In genomic region chr4:139492258-139492833, GRCm38 (mm10) we compare ENCODE assay signal across 11 mouse cellular contexts. TPM values are rescaled to one million over a fixed set of nuclear protein-coding genes. Genes with fewer than 3 reads are reported as not detected.
A peak's percentile ranks its signal among the peaks of the same experiment; 100 is the strongest.
DNase-seq lines count a peak whose midpoint lies in the region; ATAC-seq and TF ChIP-seq lines count a peak whose summit lies in the region.
"Had no signal": no experiment of that assay in that cellular context is flagged by ENCODE, and none has a peak within 500 bp of the region (broad histone marks: within the 10 kb centered on the region; RNA-seq: fewer than 3 reads in every experiment).

No protein-coding gene starts in this region.

- H3K9me3 ChIP-seq in heart, embryonic 14.5 days (ENCODE audit: control insufficient read depth, low read length) = no peaks in the 10 kb centered on the region
- H3K9me3 ChIP-seq in lung, postnatal 0 days (ENCODE audit: low read length) = no peaks in the 10 kb centered on the region
- H3K9me3 ChIP-seq: hindbrain, embryonic 12.5 days had no signal

- H3K36me3 ChIP-seq in heart, embryonic 14.5 days (ENCODE audit: control insufficient read depth, insufficient read depth, low read length) = peaks cover 49% of the 10 kb centered on the region
- H3K36me3 ChIP-seq in lung, postnatal 0 days (ENCODE audit: insufficient read depth, low read length) = peaks cover 9% of the 10 kb centered on the region; the same call in 1 of the 2 replicates
- H3K36me3 ChIP-seq in macrophage (ENCODE audit: inconsistent target) = peaks cover 22% of the 10 kb centered on the region; the same call in 1 of the 2 replicates

- TF ChIP-seq CTCF in lung, postnatal 0 days (IDR thresholded peaks at IDR 0.05) = no peak

- no peak overlapping the region for H3K27ac ChIP-seq in heart, embryonic 14.5 days (replicated peaks in 1 of 2; ENCODE audit: control insufficient read depth in 1 of 2, insufficient read depth in 1 of 2, low read depth in 2 of 2, low read length in 2 of 2)
- H3K27ac ChIP-seq in lung, postnatal 0 days (ENCODE audit: low read length) = no peak overlapping the region
- peak overlapping the region; percentile 78; the same call in 1 of the 2 replicates for H3K27ac ChIP-seq in macrophage
- H3K27ac ChIP-seq: hindbrain, embryonic 12.5 days had no signal

- no peak for TF ChIP-seq EP300 in lung, postnatal 0 days (IDR thresholded peaks at IDR 0.05)

- DNase-seq in cerebellum, adult 11-12 months = peak; percentile 31
- no peak for DNase-seq in cerebellum, adult 11 months
- no peak for DNase-seq in heart, postnatal 14 days
- DNase-seq in lung, postnatal 0 days (ENCODE audit: low spot score) = peak; percentile 48
- no peak for DNase-seq in lung, postnatal 36 days
- DNase-seq in gastrocnemius, postnatal 36 days = no peak
- DNase-seq: gastrocnemius, postnatal 10 days; right cerebral cortex, postnatal 4 days had no signal

- no peak overlapping the region for H3K4me2 ChIP-seq in heart, embryonic 14.5 days (ENCODE audit: low read length)
- no peak overlapping the region for H3K4me2 ChIP-seq in lung, postnatal 0 days (replicated peaks; ENCODE audit: low read depth, low read length)
- H3K4me2 ChIP-seq: hindbrain, embryonic 12.5 days had no signal

- H3K4me3 ChIP-seq in heart, embryonic 14.5 days (ENCODE audit: control insufficient read depth in 1 of 2, insufficient read depth in 1 of 2, low read depth in 1 of 2, low read length in 2 of 2) = no peak overlapping the region
- H3K4me3 ChIP-seq in lung, postnatal 0 days (ENCODE audit: low read depth, low read length) = no peak overlapping the region
- no peak overlapping the region for H3K4me3 ChIP-seq in macrophage (ENCODE audit: inconsistent target)
- H3K4me3 ChIP-seq: hindbrain, embryonic 12.5 days had no signal

- no peaks in the 10 kb centered on the region for H3K27me3 ChIP-seq in heart, embryonic 14.5 days (ENCODE audit: control insufficient read depth, insufficient read depth, low read length)
- no peaks in the 10 kb centered on the region for H3K27me3 ChIP-seq in lung, postnatal 0 days (replicated peaks; ENCODE audit: insufficient read depth, low read length)
- H3K27me3 ChIP-seq: hindbrain, embryonic 12.5 days had no signal

- H3K9ac ChIP-seq in heart, embryonic 14.5 days (ENCODE audit: low read length) = no peak overlapping the region
- H3K9ac ChIP-seq in lung, postnatal 0 days (replicated peaks; ENCODE audit: low read depth) = no peak overlapping the region

- WGBS in heart, embryonic 14.5 days = 30% methylated on average over 3 of the region's 3 CpGs
- 42% methylated on average over 3 of the region's 3 CpGs for WGBS in lung, postnatal 0 days
- 63% methylated on average over 3 of the region's 3 CpGs for WGBS in macrophage (ENCODE audit: missing documents)

- intact Hi-C loops in heart, postnatal 14 days (cut with DNase I) = loop anchor here (5.0 kb wide), 1 partner anchor 80 kb away; no protein-coding TSS in a partner anchor
- intact Hi-C loops in gastrocnemius, postnatal 36 days (cut with DNase I) = loop anchor here (5.0 kb wide), 1 partner anchor 80 kb away; no protein-coding TSS in a partner anchor

- ATAC-seq in heart, embryonic 14.5 days (ENCODE audit: insufficient number of reproducible peaks, insufficient read depth, low FRiP score, low read depth) = peak; percentile 13; the same call in 1 of the 2 replicates
- ATAC-seq in lung, postnatal 0 days = peak; percentile 8; the same call in 1 of the 2 replicates

- no peaks in the 10 kb centered on the region for H3K79me2 ChIP-seq in macrophage (ENCODE audit: inconsistent target)

- peaks cover 0 to 10% of the 10 kb centered on the region in 2 experiments; a peak in 3 of 4 replicates for H3K4me1 ChIP-seq in heart, embryonic 14.5 days (ENCODE audit: control insufficient read depth in 2 of 2, insufficient read depth in 2 of 2, low read length in 2 of 2)
- H3K4me1 ChIP-seq in lung, postnatal 0 days (ENCODE audit: insufficient read depth, low read depth, low read length) = no peaks in the 10 kb centered on the region
- H3K4me1 ChIP-seq: hindbrain, embryonic 12.5 days had no signal

RNA-seq across cellular contexts. Expression of gene Iffo2, which starts 38.0 kb away (rescaled TPM):
- polyA plus RNA-seq in heart, embryonic 14.5 days (2014; fragmentation: Nextera tagmentation; extraction: Ambion mirVana) = 4.4 and 4.6 TPM in 2 replicates
- total RNA-seq in heart, postnatal 14 days (2021) = 1 to 10 TPM; 8.7 to 9.1 TPM
- 4.7 and 6.2 TPM in 2 replicates for polyA plus RNA-seq in lung, postnatal 0 days (2015; fragmentation: Nextera tagmentation; extraction: Ambion mirVana)
- 10 to 100 TPM in 14 of 26 experiments, 1 to 10 TPM in 12; 3.0 to 20.2 (median 10.5) TPM for total RNA-seq in macrophage (2018; cell fraction: chromatin; rRNA removed)
- total RNA-seq in macrophage (2018; cell fraction: cytosol; rRNA removed) = 10 to 100 TPM in 19 of 26 experiments, 1 to 10 TPM in 7; 4.3 to 16.6 (median 13.7) TPM
- 10 to 100 TPM in 18 of 26 experiments, 1 to 10 TPM in 8; 6.5 to 31.0 (median 14.2) TPM for total RNA-seq in macrophage (2018; cell fraction: nucleus; rRNA removed)
- polyA plus RNA-seq in macrophage (2018) = 7.6 to 14.8 TPM (median 8.4 TPM) in 3 replicates
- 1 to 10 TPM; 2.0 to 2.1 TPM for total RNA-seq in gastrocnemius, postnatal 36 days (2021)

Comparison
In these comparisons a context has a peak if more than half of its experiments do, and no peak if none do; other contexts are left out.
1. DNase-seq: peak in cerebellum, adult 11-12 months (single experiment) and lung, postnatal 0 days (single experiment); none in cerebellum, adult 11 months (single experiment), heart, postnatal 14 days (0 of 2), lung, postnatal 36 days (single experiment) and gastrocnemius, postnatal 36 days (0 of 2).